Mouse (Mus musculus): ENCODE data around the gene Srrm2.
A peak's percentile ranks its signal among the peaks of the same experiment; 100 is the strongest.
"Not testable (repeated sequence)": the region's sequence is repeated elsewhere in the genome, so short reads cannot be mapped to it uniquely, and the experiment has no call there.

Srrm2 gene

DNA sequence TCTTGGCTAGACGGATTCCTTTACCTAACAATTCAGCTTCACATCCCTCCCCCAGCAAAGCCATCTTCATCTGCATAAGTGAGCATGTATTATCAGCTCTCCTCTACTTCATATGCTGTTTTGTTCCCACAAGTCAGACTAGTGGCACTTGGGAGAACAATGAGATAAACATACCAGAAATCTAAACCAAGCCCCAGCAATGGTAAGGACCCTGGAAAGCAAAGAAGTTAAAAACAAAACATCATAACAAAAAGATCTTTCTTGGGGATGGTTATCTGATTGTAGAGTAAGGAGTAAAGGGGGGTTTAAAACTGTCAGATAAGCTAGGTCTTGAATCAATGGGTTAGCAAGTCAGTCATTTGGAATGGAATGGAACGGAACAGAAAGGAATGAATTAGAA, 19.8 kb upstream of the Srrm2 start:
- DNase-seq (ENCODE audit: low spot score) = no peak

GRCm38 (mm10) chr17:23770896-23771283, 19.4 kb upstream of the Srrm2 start:
- DNase-seq (ENCODE audit: low spot score) = no peak

- peak; percentile 99 for DNase-seq (ENCODE audit: low spot score)
These were observed 18.8 kb upstream of the Srrm2 start, which contains the start of gene Flywch1 for GRCm38 (mm10) chr17:23771284-23772218. Flywch1 (minus strand) TSS chr17:23771602.

- DNase-seq (ENCODE audit: low spot score) = not testable (repeated sequence)
These were observed 18.1 kb upstream of the Srrm2 start for GRCm38 (mm10) chr17:23772219-23772556.

DNA sequence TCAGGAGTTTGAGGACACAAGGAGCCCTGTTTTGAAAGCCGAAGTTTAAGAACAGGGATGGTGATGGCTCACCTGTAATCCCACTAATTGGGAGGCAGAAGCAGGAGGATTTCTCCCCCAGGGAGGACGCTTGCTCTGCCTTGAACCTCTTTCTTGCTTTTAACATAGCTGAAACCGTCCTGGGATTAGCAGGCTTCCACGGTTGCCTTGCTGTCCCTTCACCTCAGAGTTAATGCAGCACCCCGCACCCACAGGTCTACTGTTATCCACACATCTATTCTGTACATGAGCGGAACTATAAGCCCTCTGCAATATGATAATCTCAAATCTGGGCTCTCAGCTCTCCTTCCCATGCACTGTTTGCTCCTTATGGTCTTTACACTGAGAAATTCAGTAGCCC, 16.7 kb upstream of the Srrm2 start:
- DNase-seq (ENCODE audit: low spot score) = no peak

DNA sequence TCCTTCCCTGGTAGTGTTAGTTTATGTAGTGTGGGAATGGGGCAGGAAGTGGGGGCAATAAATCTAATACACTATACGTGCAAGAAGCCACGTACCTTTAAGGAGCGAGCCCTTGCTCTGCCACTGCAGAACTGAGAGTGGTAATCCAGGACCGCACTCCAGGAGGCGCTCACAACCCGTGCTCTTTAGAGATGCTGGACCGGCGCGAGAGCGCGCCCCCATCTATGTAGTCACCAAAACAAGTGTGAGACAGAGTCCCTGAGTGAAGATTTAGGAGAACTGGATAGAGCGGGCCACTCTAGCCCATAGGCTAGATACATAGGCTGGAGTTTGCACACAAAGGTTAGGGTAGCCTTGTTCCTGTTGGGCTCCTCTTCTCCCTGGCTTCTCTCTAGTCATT, 16.2 kb upstream of the Srrm2 start:
- DNase-seq (ENCODE audit: low spot score) = peak; percentile 90

DNA sequence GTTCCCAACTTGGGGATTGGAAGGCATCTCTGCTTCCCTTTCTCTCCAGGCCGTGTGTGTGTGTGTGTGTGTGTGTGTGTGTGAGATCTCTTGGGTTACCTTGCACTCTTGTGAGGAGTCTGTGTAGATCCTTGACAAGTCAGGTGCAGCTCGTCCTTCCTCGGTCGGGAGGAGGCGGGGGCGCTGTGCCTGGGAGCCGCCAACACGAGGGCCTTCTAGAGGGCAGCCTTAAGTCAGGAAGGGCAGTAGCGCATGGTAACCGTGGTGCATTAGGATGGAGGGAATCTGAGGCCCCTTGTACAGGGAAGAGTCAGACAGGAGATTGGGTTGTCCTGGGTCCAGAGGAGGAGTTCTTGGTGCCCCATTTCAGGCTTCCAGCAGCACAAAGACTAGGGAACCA, 14.1 kb upstream of the Srrm2 start:
- DNase-seq (ENCODE audit: low spot score) = no peak

DNA sequence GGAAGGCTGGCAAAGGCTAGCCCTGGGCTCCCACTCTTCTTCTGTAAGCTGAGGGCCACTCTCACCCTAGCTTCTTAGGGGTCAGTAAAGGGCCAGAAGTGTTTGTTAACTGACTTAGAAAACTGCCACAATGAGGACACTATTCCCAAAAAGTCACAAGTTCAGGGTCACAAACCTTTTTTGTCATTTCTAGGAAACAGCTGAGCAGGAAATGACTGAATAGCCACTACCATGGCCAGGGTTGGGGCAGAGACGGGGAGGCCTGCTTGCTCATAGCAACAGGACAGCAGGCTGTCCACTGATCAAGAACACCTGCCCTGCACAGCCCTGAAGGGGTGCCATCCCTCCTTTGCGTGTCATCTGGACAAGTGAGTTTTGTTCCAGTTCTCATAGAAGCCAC, 13.2 kb upstream of the Srrm2 start:
- no peak for DNase-seq (ENCODE audit: low spot score)

DNA sequence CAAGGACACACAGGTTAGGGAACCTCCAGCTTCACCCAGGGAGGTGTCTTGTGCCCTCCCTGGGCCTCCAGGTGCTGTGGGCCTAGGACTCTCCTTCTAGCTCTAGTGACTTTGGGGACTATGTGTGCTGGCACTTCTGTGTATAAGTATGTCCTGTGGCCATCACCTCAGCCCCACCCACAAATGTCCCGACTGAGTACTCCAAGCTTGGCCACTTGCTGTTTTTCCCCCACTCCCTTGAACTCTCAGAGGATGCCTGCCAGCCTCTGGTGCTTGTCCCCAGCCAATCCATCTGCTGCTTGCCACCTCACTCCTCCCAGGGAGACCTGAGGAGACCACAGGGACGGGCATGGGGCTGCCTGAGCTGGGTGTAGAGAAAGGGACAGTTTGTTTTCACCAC, 11.9 kb upstream of the Srrm2 start:
- no peak for DNase-seq (ENCODE audit: low spot score)

DNA sequence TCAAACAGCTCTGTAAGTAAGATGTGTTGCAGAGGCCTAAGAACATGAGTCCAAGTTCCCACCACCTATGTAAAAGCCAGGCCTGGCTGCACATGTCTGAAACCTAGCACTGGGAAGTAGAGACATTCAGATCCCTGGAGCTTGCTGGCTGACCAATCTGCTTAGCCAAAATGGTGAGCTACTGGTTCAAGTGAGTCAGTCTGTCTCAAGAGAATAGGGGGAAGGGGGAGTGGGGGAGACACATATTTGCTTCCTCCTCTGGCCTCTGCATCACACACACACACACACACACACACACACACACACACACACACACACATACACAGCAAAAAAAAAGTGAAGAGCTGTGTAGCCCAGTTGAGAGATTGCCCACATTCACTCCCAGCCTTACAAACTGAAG, 7.0 kb upstream of the Srrm2 start:
- DNase-seq (ENCODE audit: low spot score) = no peak

- DNase-seq (ENCODE audit: low spot score) = peak; percentile 88
These were observed 4.5 kb upstream of the Srrm2 start, which contains the start of gene Flywch2 for GRCm38 (mm10) chr17:23785561-23786471. Flywch2 (minus strand) TSS chr17:23786081.

- no peak for DNase-seq (ENCODE audit: low spot score)
These were observed 3.8 kb upstream of the Srrm2 start for GRCm38 (mm10) chr17:23786510-23786931.

DNA sequence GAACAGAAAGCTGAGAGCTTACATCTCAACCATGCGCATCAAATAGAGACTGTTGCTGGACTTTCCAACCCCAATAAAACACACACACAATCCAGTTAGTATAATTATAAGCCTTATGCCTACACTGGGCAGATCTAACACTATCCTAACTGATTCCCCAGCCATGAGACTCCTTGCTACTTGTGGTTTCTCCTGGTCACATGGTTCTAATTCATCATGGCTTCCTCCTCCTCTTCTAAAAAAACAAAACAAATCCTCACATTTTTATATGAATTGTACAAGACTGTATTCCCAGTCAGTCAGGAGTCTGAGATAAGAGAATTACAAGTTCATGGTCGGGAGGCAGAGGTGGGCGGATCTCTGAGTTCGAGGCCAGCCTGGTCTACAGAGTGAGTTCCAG, 1.4 kb upstream of the Srrm2 start:
- DNase-seq (ENCODE audit: low spot score) = no peak

- DNase-seq (ENCODE audit: low spot score) = no peak
These were observed 523 bp upstream of the Srrm2 start for GRCm38 (mm10) chr17:23789749-23790268.

DNA sequence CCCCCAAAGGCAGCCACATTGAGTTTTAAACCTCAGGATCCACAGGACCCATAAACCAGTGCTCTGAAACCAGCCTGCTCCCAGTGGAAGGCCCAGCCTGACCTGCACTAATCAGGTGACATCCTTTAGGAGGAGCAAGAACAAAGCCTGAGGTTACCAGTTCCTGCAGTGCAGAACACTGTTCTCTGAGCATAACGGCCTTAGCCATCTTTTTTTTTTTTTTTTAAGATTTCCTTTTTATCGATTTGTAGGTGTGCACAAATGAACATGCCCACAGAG, 686 bp downstream of the Srrm2 start:
- DNase-seq (ENCODE audit: low spot score) = no peak

DNA sequence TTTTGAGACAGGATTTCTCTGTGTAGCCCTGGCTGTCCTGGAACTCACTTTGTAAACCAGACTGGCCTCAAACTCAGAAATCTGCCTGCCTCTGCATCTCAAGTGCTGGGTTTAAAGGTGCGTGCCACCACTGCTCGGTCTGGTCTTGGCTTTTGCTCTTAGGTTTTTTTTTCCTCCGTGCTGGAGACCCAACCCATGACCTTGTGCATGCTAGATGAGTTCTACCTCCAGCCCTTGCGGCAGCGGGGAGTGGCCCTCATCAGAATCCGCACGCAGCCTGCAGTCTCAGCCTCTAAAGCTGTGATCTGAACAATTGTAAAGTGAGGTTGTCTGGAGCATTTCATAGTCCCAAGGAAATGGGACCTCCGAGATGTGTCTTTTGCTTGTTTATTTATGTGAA, 5.0 kb downstream of the Srrm2 start:
- no peak for DNase-seq (ENCODE audit: low spot score)

GRCm38 (mm10) chr17:23797316-23797715, 7.0 kb downstream of the Srrm2 start:
- no peak for DNase-seq (ENCODE audit: low spot score)

DNA sequence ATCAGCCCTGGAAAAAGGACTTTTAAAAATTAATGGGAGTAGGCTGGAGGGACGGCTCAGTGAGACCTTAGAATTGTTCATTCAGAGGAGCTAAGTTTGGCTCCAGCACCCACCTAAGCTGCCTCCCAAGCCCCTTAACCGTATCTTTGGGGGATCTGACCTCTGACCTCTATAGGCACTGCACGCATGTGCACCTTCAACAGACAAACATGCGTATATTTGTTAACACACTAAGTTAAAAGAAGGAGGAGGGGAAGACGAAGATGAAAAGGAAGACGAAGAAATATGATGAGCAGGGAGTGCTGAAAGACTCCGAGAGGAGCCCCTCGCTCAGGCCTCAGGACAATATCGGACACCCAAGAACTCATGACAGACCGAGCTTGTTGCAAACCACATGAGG, 11.3 kb downstream of the Srrm2 start:
- DNase-seq (ENCODE audit: low spot score) = no peak

DNA sequence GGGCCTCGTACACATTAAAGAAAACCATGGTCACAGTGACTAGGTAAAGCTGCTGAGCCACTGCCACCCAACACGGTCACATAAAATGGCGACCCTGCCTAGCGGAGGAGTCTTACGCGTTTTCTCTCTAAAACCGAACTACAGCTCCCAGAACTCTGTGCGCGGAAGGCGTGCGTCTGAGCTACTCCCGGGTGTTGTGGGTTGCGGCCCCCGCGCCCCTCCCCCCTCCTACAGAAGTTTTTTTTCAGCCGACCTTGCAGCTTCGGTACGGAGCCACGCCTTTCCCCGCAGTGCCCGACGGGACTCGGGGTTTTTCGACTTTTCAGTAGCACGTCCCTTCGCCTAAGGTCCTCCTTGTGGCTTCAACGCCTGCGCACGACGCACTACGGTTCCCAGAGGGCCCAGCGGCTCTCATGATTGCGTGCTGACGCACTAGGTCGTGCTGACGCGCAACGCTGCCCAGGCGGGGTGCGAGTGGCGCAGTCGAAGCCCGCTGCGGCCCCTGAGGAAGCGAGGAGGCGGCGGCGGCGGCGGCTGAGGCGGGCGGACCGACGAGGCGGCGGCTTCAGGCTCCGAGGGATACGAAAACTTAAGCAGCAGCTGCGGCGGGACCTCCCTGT, 12.5 kb downstream of the Srrm2 start:
- peak; percentile 97 for DNase-seq (ENCODE audit: low spot score)

DNA sequence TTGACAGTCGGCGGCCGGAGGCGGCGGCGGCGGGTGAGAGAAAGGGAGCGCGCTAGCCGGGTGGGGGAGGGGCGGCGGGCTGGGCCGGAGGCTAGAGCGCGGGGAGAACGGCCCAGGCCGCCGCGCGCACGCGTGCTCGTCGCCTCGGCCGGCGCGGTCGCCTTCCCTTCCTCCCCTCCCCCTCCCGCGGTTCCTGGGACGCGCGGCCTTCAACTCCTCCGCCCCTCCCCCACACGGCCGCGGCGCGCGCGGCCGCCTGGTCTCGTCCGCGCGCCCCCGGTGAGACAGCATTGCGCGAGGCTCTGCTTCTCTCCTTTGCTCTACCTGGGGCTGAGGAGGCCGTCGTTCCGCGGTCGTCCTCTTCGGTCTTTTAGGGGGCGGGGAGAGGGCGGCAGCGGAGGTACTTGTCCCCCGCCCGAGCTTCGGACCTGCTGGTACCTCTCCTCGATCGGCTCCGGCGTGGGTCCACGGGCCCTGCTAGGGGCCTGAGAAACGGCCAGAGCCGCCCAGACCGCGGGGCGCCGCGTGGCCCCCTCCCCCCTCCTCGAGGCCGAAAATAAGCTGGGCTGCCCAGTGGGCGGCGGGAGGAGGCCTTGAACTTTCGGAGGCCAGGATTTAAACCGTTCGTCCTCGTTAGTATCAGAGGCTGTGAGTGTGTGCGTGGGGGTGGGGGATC, 13.2 kb downstream of the Srrm2 start:
- DNase-seq (ENCODE audit: low spot score) = peak; percentile 96

DNA sequence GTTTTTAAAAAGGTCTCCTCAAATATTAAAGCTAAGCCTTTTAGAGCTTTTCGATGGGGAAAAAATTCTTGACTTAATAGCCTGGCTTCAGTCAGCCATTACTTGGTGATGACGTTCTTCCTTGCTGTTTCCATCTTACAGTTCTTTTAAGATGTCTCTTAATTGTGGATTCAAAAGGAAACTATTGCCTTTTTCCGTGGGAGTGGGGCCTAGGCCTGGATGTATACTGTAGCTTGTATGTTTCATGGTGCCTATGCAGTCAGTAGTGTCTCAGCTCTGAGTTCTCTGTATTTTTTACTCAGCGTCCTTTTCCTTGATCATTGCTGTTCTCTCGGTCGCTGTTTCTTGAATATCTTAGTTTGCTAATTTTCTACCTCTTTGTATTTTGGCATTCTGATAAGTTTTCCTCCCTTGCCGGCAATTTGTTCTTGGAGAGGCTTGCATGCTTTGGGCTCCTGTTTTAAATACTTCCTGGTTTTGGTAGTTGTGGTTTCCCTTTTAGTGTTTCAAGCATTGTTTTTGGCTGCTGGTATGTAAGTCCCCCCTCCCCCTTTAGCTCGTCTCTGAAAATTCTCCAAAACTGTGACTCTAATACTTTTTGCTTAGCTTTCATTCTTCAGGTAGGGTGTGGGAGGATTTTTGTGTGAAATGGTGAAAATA, 14.2 kb downstream of the Srrm2 start:
- no peak for DNase-seq (ENCODE audit: low spot score)

Data from testis, postnatal 10 days (tissue).